Mouse (Mus musculus) kidney, postnatal 0 days (tissue): ENCODE measurements around the gene Mcub. TPM values are rescaled to one million over a fixed set of nuclear protein-coding genes. Genes with fewer than 3 reads are reported as not detected.
A peak's percentile ranks its signal among the peaks of the same experiment; 100 is the strongest.

Experiments used
- ATAC-seq: fragments of 200-750 bp; cut with Nextera tagmentation; replicated peaks from 2 replicates; pipeline ENCODE4 v1.8.0; 2017; ENCODE audit warnings: low read depth, moderate number of reproducible peaks, moderate TSS enrichment, moderate library complexity; ENCODE audit not compliant: low FRiP score
- DNase-seq: peaks from one replicate; pipeline ENCODE4 v3.0.0-alpha.2; 2016; ENCODE audit warnings: low spot score
- H3K27ac ChIP-seq: fragments of 300-500 bp; sonication (generic); 2 replicates; pipeline ENCODE4 v1.5.1; 2014; ENCODE audit warnings: mild to moderate bottlenecking
- H3K27me3 ChIP-seq: fragments of 300-500 bp; sonication (generic); 2 replicates; pipeline ENCODE4 v1.6.1; 2014; ENCODE audit warnings: low read length, mixed read lengths; ENCODE audit not compliant: insufficient read depth
- H3K36me3 ChIP-seq: fragments of 300-500 bp; sonication (generic); 2 replicates; pipeline ENCODE4 v1.6.1; 2014; ENCODE audit warnings: low read length, mixed read lengths; ENCODE audit not compliant: insufficient read depth
- H3K4me1 ChIP-seq: fragments of 300-500 bp; sonication (generic); replicated peaks from 2 replicates; pipeline ENCODE4 v1.6.1; 2014; ENCODE audit warnings: antibody characterized with exemption, low read length, mixed read lengths; ENCODE audit not compliant: insufficient read depth
- H3K4me2 ChIP-seq: fragments of 300-500 bp; sonication (generic); 2 replicates; pipeline ENCODE4 v1.6.1; 2014; ENCODE audit warnings: mild to moderate bottlenecking, low read length, moderate library complexity, mixed read lengths
- H3K4me3 ChIP-seq: fragments of 300-500 bp; sonication (generic); replicated peaks from 2 replicates; pipeline ENCODE4 v1.5.1; 2014; ENCODE audit warnings: low read depth, low read length
- H3K9ac ChIP-seq: fragments of 300-500 bp; sonication (generic); 2 replicates; pipeline ENCODE4 v1.6.1; 2014; ENCODE audit warnings: low read depth, low read length
- H3K9me3 ChIP-seq: fragments of 300-500 bp; sonication (generic); replicated peaks from 2 replicates; pipeline ENCODE4 v1.6.1; 2016; ENCODE audit warnings: low read length, inconsistent platforms, mixed read lengths
- CTCF ChIP-seq: IDR thresholded peaks from 2 replicates; pipeline ENCODE4 v1.5.1; 2016; ENCODE audit warnings: antibody characterized with exemption, low read depth, mild to moderate bottlenecking, moderate library complexity
- WGBS: fragments of 180-500 bp; shearing (Covaris S2); extraction: QIAGEN DNeasy Blood & Tissue Kit; methylation state at CpG from one replicate; pipeline ENCODE4 v1.1.7; 2014; 5-methylcytosine and 5-hydroxymethylcytosine counted together
- polyA plus RNA-seq: library from polyadenylated mRNA; unstranded; fragments of >200 nt; fragmentation: Nextera tagmentation; extraction: Ambion mirVana; gene quantifications from 2 replicates; pipeline ENCODE4 v1.2.1, GENCODE M21; 2015

The Mcub gene
- polyA plus RNA-seq, 1 experiment from 2014 or later = 2.6 TPM

DNA sequence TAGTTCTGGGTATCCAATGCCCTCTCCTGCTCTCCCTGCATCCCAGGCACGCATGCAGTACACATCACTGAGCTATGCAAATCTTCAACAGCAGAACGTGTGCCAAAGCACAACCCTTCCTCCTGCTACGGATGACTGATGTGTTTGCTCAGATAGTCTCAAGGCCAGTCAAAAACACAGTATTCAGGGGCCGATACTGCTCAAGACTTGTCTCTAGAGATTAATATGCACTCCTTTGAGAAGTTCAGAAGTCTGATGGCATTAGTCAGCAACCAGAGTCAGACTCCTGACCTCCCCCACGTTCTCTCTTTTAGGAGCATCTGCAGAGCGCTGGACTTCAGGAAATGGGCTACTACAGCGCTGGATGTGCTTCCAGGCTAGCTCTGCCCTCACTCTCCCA is 28.0 kb upstream of the Mcub start:
- Histone ChIP-seq H3K4me1 (no peaks in the 10 kb centered on the region), H3K36me3 (peaks cover 63% of the 10 kb centered on the region), H3K9me3 (no peaks in the 10 kb centered on the region), H3K27me3 (no peaks in the 10 kb centered on the region), H3K4me2 (no peak overlapping the region), H3K27ac (no peak overlapping the region), H3K9ac (no peak overlapping the region), H3K4me3 (no peak overlapping the region)
- no peak for TF ChIP-seq CTCF
- DNase-seq (no peak), ATAC-seq (no peak)
- 61% methylated on average over 7 of the region's 7 CpGs for WGBS

GRCm38 (mm10) chr3:129997324-129997723 is 27.3 kb upstream of the Mcub start:
- ATAC-seq (no peak), DNase-seq (no peak)
- WGBS = 86% methylated on average over 3 of the region's 3 CpGs
- H3K36me3 ChIP-seq = peaks cover 63% of the 10 kb centered on the region
- H3K27me3 ChIP-seq = no peaks in the 10 kb centered on the region
- no peak overlapping the region for H3K27ac ChIP-seq
- H3K4me1 ChIP-seq = no peaks in the 10 kb centered on the region
- H3K9ac ChIP-seq = no peak overlapping the region
- H3K4me3 ChIP-seq = no peak overlapping the region
- no peaks in the 10 kb centered on the region for H3K9me3 ChIP-seq
- no peak overlapping the region for H3K4me2 ChIP-seq
- TF ChIP-seq CTCF = no peak

- WGBS = 94% methylated on average over 13 of the region's 13 CpGs
- no peaks in the 10 kb centered on the region for H3K27me3 ChIP-seq
- H3K4me2 ChIP-seq = no peak overlapping the region
- no peak overlapping the region for H3K9ac ChIP-seq
- H3K4me3 ChIP-seq = no peak overlapping the region
- no peak for TF ChIP-seq CTCF
- H3K4me1 ChIP-seq = no peaks in the 10 kb centered on the region
- H3K27ac ChIP-seq = no peak overlapping the region
- H3K36me3 ChIP-seq = peaks cover 66% of the 10 kb centered on the region
- ATAC-seq (no peak), DNase-seq (no peak)
- H3K9me3 ChIP-seq = no peaks in the 10 kb centered on the region
These were observed 17.3 kb upstream of the Mcub start for GRCm38 (mm10) chr3:129987297-129987696.

- Histone ChIP-seq H3K9me3 (no peaks in the 10 kb centered on the region), H3K4me2 (no peak overlapping the region), H3K4me1 (no peaks in the 10 kb centered on the region), H3K27ac (no peak overlapping the region), H3K9ac (no peak overlapping the region), H3K4me3 (no peak overlapping the region), H3K36me3 (peaks cover 53% of the 10 kb centered on the region), H3K27me3 (no peaks in the 10 kb centered on the region)
- DNase-seq = no peak
- WGBS = 94% methylated on average over 4 of the region's 4 CpGs
- no peak; the same call in 1 of the 2 replicates for ATAC-seq
- peak; percentile 38; the same call in 1 of the 2 replicates for TF ChIP-seq CTCF
These were observed 15.3 kb upstream of the Mcub start for GRCm38 (mm10) chr3:129985335-129985734.

- Histone ChIP-seq H3K27ac (no peak overlapping the region), H3K4me1 (no peaks in the 10 kb centered on the region), H3K4me2 (no peak overlapping the region), H3K4me3 (no peak overlapping the region), H3K27me3 (no peaks in the 10 kb centered on the region), H3K9me3 (no peaks in the 10 kb centered on the region), H3K9ac (no peak overlapping the region), H3K36me3 (peaks cover 50% of the 10 kb centered on the region)
- no peak for DNase-seq
- no peak for TF ChIP-seq CTCF
- ATAC-seq = no peak
- 90% methylated on average over 5 of the region's 5 CpGs for WGBS
These were observed 14.8 kb upstream of the Mcub start for GRCm38 (mm10) chr3:129984797-129985196.

- no peaks in the 10 kb centered on the region for H3K4me1 ChIP-seq
- no peak for DNase-seq
- peaks cover 28% of the 10 kb centered on the region for H3K36me3 ChIP-seq
- TF ChIP-seq CTCF = no peak
- H3K9ac ChIP-seq = no peak overlapping the region
- WGBS = 65% methylated on average over 5 of the region's 5 CpGs
- H3K9me3 ChIP-seq = no peaks in the 10 kb centered on the region
- H3K27me3 ChIP-seq = no peaks in the 10 kb centered on the region
- H3K4me2 ChIP-seq = no peak overlapping the region
- no peak overlapping the region for H3K27ac ChIP-seq
- no peak for ATAC-seq
- H3K4me3 ChIP-seq = no peak overlapping the region
These were observed 12.3 kb upstream of the Mcub start for GRCm38 (mm10) chr3:129982271-129982670.

GRCm38 (mm10) chr3:129981756-129982155 is 11.8 kb upstream of the Mcub start:
- no peak for DNase-seq

More at GRCm38 (mm10) chr3:129981756-129982155, 11.8 kb upstream of the Mcub start:
- Histone ChIP-seq H3K27ac (no peak overlapping the region), H3K27me3 (no peaks in the 10 kb centered on the region), H3K36me3 (peaks cover 23% of the 10 kb centered on the region), H3K4me1 (no peaks in the 10 kb centered on the region), H3K4me2 (no peak overlapping the region), H3K4me3 (no peak overlapping the region), H3K9me3 (no peaks in the 10 kb centered on the region), H3K9ac (no peak overlapping the region)
- no peak; the same call in 1 of the 2 replicates for ATAC-seq
- 87% methylated on average over 11 of the region's 11 CpGs for WGBS
- TF ChIP-seq CTCF = no peak
